Comparison of ENCODE assay signal across 1 mouse cellular context in genomic region chr15:79683707-79684465, GRCm38 (mm10).
TF ChIP-seq lines count a peak whose summit lies in the region.

No protein-coding gene starts in this region.

TF ChIP-seq in CH12.LX, 34 proteins besides CTCF, POLR2A, EP300 and RAD21:
- TF ChIP-seq MAZ (IDR thresholded peaks at IDR 0.05; ENCODE audit: low read depth, low read length) (no peak), ZNF384 (IDR thresholded peaks at IDR 0.05; ENCODE audit: low read depth, low read length) (no peak), PAX5 (IDR thresholded peaks at IDR 0.05; ENCODE audit: low read length) (no peak), ZKSCAN1 (IDR thresholded peaks at IDR 0.05; ENCODE audit: borderline replicate concordance, low read depth, low read length) (no peak), MYC (IDR thresholded peaks at IDR 0.05; ENCODE audit: low read depth, low read length) (peak; percentile 57; the same call in 1 of the 2 replicates), ZMIZ1 (IDR thresholded peaks at IDR 0.05; ENCODE audit: low read depth, low read length) (no peak), ETS1 (conservative IDR thresholded peaks at IDR 0.05; ENCODE audit: low read depth, low read length) (no peak), JUND (conservative IDR thresholded peaks at IDR 0.05; ENCODE audit: low read depth, low read length) (no peak), CHD1 (IDR thresholded peaks at IDR 0.05; ENCODE audit: low read depth, low read length) (no peak), BHLHE40 (IDR thresholded peaks at IDR 0.05; ENCODE audit: low read depth, low read length) (no peak), ZC3H11A (IDR thresholded peaks at IDR 0.05; ENCODE audit: low read depth, low read length) (no peak), MAX (IDR thresholded peaks at IDR 0.05; ENCODE audit: low read length) (peak; percentile 52; the same call in 1 of the 2 replicates), SIN3A (IDR thresholded peaks at IDR 0.05; ENCODE audit: low read length) (peak; percentile 42; the same call in 1 of the 2 replicates), POLR2AphosphoS2 (IDR thresholded peaks at IDR 0.05; ENCODE audit: low read depth, low read length) (no peak), JUN (IDR thresholded peaks at IDR 0.05; ENCODE audit: insufficient read depth, low read depth, low read length) (no peak), CHD2 (IDR thresholded peaks at IDR 0.05; ENCODE audit: low read length) (no peak), TBP (conservative IDR thresholded peaks at IDR 0.05; ENCODE audit: low read depth, low read length) (no peak), USF1 (IDR thresholded peaks at IDR 0.05; ENCODE audit: low read depth, low read length) (no peak), E2F4 (IDR thresholded peaks at IDR 0.05; ENCODE audit: insufficient replicate concordance, low read depth, low read length) (no peak), KAT2A (IDR thresholded peaks at IDR 0.05; ENCODE audit: insufficient replicate concordance, low read length) (no peak), ELF1 (IDR thresholded peaks at IDR 0.05; ENCODE audit: low read depth, low read length) (no peak), NRF1 (IDR thresholded peaks at IDR 0.05; ENCODE audit: low read depth, low read length) (no peak), NELFE (IDR thresholded peaks at IDR 0.05; ENCODE audit: low read depth, low read length) (no peak), MXI1 (IDR thresholded peaks at IDR 0.05; ENCODE audit: low read depth, low read length) (peak; percentile 60)
